Mouse (Mus musculus) monocyte, adult 5-6 weeks (primary cell): Measurements from ENCODE around the gene Mgll. TPM values are rescaled to one million over a fixed set of nuclear protein-coding genes. Genes with fewer than 3 reads are reported as not detected.

Experiments used
- ATAC-seq: fragments of 153-309, 156-312 bp; replicated peaks from 2 replicates; pipeline ENCODE4 v1.8.0; 2017; ENCODE audit warnings: mild to moderate bottlenecking; ENCODE audit not compliant: low TSS enrichment, insufficient number of reproducible peaks, severe bottlenecking, poor library complexity, low FRiP score
- total RNA-seq: library from RNA; stranded (forward); fragments of 200-1000, 200-491, 200-594 nt; gene quantifications from 3 replicates; pipeline ENCODE4 v1.2.3, GENCODE M21; 2017

Mgll gene
- 1.9 to 3.9 TPM in 2 of 3 replicates, not detected in the other for total RNA-seq

- ATAC-seq, result no peak
Observed at GRCm38 (mm10) chr6:88724313-88725195, at the start of gene Mgll. Mgll (plus strand) TSS chr6:88724412.

GRCm38 (mm10) chr6:88675815-88676214, 48.4 kb upstream of the Mgll start:
- no peak for ATAC-seq

- no peak for ATAC-seq
Observed at GRCm38 (mm10) chr6:88676753-88677736, 47.2 kb upstream of the Mgll start.

DNA sequence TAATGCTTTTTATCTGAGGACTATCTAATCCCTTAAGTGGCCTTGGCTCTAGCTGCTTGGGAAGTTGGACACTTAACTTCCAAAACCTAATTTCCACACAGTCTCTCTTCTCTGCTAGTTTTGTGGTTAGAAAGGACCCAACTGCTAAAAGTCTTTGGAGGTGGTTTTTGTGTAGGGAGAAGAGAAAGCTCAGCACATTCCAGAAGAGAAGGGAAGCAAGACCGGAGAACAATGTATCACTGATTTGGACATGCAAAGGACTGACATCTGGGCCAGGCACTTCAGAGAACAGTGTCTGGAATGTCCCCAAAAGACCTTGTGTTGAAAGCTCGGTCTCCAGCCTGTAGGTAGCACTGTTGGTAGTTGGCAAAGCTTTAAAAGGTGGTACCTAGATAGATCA, 46.5 kb upstream of the Mgll start:
- ATAC-seq, result no peak

DNA sequence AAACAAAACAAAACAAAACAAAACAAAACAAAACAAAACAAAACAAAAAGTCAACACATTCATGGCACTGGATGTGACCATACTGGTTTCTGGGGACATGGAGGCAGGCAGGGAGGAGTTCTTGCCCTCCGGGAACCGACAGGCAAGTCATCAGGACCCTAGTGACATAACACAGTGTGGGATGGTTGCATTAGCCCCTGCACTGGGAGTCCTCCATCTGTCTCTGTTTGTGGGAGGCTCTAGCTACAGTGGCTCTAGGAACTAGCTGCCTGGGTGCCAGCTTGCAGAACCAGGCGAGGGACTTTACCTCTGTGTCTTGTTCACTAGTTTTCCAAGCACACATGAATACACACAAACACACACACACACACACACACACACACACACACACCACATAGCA, 43.2 kb upstream of the Mgll start:
- ATAC-seq, result no peak

GRCm38 (mm10) chr6:88683380-88684053, 40.7 kb upstream of the Mgll start:
- ATAC-seq, result no peak

GRCm38 (mm10) chr6:88688171-88688570, 36.0 kb upstream of the Mgll start:
- ATAC-seq, result no peak

- no peak for ATAC-seq
Observed at GRCm38 (mm10) chr6:88688712-88689111, 35.5 kb upstream of the Mgll start.

GRCm38 (mm10) chr6:88690211-88690610, 34.0 kb upstream of the Mgll start:
- no peak for ATAC-seq

- no peak for ATAC-seq
Observed at GRCm38 (mm10) chr6:88691361-88691760, 32.9 kb upstream of the Mgll start.

GRCm38 (mm10) chr6:88702887-88703286, 21.3 kb upstream of the Mgll start:
- ATAC-seq, result no peak

GRCm38 (mm10) chr6:88703731-88704130, 20.5 kb upstream of the Mgll start:
- no peak for ATAC-seq

DNA sequence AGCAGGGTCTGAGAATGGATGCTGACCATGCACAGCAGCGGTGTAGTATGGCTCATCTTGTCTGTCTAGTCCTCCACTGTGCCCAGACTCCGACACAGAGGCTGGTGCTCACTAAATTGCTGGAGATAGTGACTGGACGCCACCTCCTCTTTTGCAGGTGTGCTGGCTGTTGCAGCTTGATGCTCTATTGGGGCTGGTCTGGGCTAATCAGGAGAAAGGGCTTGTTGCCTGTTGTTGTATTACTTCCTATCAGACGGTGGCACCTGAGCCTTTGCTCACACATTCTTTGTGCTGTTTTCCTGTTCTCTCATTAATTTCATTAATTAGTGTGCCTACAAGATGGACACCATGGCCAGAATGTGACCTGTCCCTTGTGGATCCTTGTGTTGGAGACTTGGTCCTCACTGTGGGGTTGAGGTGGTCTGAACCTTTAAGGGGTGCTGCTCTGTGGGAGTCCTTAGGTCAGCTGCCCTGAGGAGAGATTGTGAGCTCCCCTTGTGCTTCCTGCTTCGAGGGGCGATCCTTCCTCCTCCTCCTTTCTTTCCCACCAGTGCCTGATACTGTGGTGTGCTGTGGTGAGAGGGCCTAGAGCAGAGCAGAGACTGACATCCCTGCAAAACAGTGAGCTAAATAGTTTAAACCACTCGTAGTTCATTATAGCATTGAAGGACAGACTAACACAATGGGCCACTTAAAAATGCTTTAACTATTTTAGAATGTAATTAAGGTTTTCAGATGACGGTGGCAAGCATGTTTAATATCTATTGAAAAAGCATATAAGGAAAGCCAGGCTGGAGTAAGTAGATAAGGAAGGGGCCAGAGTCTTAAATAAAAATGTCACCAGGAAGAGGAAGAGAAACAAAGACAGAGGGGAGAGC, 15.6 kb upstream of the Mgll start:
- ATAC-seq, result no peak

GRCm38 (mm10) chr6:88709279-88709575, 15.0 kb upstream of the Mgll start:
- no peak for ATAC-seq

GRCm38 (mm10) chr6:88711313-88711712, 12.9 kb upstream of the Mgll start:
- no peak for ATAC-seq

GRCm38 (mm10) chr6:88712083-88712482, 12.1 kb upstream of the Mgll start:
- no peak for ATAC-seq

DNA sequence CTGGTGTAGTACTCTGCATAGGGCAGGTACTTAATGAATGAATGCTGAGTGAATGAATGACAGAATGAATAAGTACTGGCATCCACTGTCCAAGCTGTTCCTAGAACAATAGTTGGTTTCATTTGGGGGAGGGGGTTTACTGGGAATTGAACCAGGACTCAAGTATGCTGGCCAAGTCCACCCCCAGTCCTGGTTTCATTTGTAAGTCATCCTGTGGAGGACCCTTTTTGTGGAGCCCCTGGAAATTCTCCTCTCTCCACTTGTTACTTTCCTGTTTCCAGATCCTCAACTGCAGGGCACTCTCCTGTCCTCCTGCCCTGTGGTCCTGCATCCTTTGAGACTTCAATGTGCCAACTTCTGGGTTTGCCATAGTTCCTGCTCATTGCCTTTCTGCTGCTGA, 10.9 kb upstream of the Mgll start:
- no peak for ATAC-seq

- ATAC-seq, result no peak
Observed at GRCm38 (mm10) chr6:88714200-88714674, 10.0 kb upstream of the Mgll start.
